Mouse (Mus musculus): ENCODE data around the gene Gdf3.

The Gdf3 gene

GRCm38 (mm10) chr6:122561005-122561404 lies 48.9 kb downstream of the Gdf3 start:
- DNase-seq = no peak

DNA sequence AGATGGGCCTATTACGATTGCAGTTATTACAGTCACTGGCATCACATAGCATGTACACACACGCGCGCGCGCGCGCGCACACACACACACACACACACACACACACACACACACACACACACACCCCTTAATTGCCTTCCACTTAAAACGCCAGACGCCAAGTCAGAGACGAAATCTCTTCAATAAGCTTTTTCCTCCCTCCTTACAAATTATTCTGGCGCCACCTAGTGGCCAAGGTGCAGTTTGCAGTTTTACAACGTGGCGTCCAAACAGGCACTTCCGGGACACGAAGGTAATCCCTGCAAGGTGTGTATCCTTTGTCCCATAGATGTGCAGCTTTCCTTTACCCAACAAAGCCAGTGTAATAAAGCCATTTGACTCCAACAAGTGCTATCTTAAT lies 49.5 kb downstream of the Gdf3 start:
- peak; percentile 76 for DNase-seq

- peak; percentile 77 for DNase-seq
These were observed 52.8 kb downstream of the Gdf3 start for GRCm38 (mm10) chr6:122556959-122557561.

All from kidney, adult 9 months (tissue).